Mouse (Mus musculus) megakaryocyte-erythroid progenitor cell, adult 5-6 weeks (primary cell): Measurements from ENCODE around the gene Gabrd. TPM values are rescaled to one million over a fixed set of nuclear protein-coding genes. Genes with fewer than 3 reads are reported as not detected.

Source experiments
- ATAC-seq: replicated peaks from 2 replicates; pipeline ENCODE4 v1.8.0; 2016; ENCODE audit warnings: mild to moderate bottlenecking, inconsistent platforms; ENCODE audit not compliant: severe bottlenecking, poor library complexity, low FRiP score, low TSS enrichment
- total RNA-seq, 2 experiments: library from RNA; stranded (forward) in 1 of 2; stranded (reverse) in 1 of 2; fragments of 200-1000, 215-1000 nt in 1 of 2; fragments of >200 nt in 1 of 2; fragmentation: Nextera tagmentation in 1 of 2; gene quantifications; 2 replicates each; pipeline ENCODE4 v1.2.3; 2014 to 2017

Gene Gabrd
- total RNA-seq, 2 experiments from 2014 or later = 0.20 TPM; not detected in 1

DNA sequence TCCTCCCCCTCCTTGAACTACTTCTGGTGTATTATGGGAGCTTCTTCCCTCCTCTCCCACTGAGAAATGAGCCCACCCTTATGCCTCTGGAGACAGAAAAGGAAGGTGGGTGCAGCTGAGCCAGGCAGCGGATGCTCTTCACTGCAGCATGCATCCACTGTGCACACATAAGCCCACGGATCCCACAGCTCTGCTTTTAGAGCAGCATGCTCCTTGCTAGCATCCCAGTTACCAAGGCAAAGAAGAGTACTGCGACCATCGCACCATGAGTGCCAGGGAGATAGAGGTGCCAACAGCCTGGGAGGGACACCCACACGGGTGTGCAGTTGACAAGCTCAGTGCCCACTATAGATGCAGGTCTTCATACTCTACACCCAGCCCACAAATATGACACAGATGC lies 2.4 kb downstream of the Gabrd start:
- no peak for ATAC-seq

- no peak for ATAC-seq
Observed at GRCm38 (mm10) chr4:155387166-155387565, 10.7 kb downstream of the Gabrd start.

DNA sequence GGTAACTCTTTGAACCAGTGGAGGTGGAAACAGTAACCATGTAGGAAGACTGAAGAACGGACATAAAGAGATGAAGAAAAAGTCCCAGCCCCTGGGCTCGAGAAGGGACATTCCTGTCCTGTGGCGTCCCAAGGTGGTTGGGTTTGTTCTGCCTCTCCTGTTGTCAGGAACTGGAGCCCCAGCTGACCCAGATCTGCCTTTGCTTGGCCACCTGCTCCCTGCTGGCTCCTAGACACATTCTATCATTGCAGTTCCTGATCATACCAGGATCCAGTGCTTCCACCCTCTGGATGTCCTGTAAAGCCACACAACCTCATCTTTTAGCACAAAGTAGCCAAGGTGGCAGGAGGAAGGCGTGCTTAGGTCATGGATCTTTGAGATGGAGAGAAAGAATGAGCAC lies 14.6 kb downstream of the Gabrd start:
- ATAC-seq = no peak

DNA sequence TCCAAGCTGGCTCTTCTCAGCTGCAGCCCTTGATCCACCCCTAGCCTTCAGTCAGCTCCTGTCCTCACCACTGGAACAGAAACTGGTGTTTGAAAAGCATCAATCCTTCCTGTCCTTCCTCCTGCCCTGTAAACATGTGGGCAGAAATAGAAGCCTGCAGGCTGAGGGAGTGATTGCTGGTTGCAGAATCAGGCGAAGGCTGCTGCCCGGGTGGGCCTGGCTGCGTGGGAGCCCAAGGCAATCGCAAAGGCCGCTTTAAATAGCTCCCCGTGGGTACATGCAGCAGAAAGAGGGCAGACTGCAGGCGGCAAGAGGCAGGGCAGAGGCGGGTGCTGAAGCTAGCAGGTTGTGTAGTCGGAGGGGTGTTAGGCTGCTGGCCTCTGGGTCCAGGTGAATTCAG lies 15.2 kb downstream of the Gabrd start:
- no peak for ATAC-seq

- no peak for ATAC-seq
Observed at GRCm38 (mm10) chr4:155381974-155382373, 15.9 kb downstream of the Gabrd start.

DNA sequence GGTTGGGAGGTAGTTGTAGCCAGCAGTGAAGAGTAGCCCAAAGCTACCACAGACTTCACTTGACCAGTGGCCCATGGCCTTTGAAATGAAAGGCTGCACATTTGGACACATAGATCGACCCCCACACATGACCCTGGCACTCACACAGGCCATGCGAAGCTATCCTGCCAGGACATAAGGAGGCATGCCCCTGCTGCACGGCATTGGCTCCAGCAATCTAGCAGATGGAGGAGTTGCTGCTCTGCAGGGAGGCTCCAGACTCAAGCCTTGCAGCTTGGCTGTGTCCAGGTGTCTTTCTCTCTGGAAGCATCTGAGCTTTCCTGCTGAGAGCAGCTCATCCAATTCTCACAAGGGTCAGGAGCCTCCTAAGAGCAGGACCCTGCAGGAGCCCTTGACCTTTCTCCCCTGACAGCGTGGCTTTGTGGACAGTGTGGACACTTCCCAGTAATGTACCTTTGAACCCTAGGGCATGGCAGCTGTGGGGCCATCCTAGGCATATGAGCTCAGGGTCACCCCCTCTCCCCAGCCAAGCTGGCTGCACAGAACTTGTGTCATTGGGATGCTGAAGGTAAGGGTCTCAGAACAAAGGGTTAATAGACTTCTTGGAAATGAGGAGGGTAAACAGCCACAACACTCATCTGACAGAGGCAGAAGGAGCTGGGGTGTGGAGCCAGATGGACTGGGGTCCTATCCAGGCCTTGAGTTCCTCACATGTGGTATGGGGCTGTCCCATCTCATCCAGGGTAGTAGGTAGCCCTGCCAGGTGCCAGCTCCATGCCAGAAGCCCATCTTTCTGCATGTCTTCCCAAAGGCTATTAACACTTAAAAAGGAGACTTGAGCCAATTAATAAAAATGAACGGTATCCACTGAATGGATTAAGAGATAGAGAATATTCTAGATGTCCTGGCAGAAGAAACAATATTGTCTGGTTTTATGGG lies 25.8 kb downstream of the Gabrd start:
- no peak for ATAC-seq

GRCm38 (mm10) chr4:155370737-155371715 lies 26.9 kb downstream of the Gabrd start:
- ATAC-seq = no peak

- peak; percentile 57; the same call in 1 of the 2 replicates for ATAC-seq
Observed at GRCm38 (mm10) chr4:155368684-155369083, 29.2 kb downstream of the Gabrd start.

DNA sequence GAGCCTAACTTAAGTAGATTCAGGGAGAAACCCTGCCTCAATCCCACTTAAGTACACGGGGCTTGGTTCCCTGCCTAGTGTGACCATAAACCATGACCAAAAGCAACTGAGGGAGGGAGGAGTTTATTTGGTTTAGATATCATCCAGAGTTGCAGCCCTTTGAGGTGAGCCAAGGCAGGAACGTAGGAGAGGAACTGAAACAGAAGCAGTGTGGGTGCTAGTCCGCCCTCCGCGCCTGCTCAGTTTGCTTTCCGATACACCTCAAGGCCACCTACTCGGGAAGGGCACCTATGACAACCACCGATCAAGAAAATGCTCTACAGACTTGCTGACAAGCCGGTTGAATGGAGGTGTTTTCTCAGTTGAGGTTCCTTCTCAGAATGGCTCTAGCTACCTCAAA lies 30.2 kb downstream of the Gabrd start:
- ATAC-seq = no peak

DNA sequence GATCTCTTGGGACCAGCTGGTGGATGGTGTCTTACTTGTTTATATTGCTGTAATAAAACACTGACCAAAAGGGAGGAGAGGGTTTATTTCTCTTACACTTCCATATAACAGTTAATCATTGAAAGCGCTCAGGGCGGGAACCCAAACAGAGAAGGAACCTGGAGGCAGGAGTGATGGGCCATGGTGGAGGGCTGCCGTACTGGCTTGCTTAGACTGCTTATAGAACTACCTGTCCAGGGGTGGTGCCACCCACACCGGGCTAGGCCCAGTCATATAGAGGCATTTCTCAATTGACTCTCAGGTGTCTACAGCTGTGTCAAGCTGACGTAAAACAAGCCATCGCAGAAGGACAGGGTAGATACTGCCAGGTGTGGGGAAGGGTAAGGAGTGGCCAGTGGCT lies 31.1 kb downstream of the Gabrd start:
- ATAC-seq = no peak

DNA sequence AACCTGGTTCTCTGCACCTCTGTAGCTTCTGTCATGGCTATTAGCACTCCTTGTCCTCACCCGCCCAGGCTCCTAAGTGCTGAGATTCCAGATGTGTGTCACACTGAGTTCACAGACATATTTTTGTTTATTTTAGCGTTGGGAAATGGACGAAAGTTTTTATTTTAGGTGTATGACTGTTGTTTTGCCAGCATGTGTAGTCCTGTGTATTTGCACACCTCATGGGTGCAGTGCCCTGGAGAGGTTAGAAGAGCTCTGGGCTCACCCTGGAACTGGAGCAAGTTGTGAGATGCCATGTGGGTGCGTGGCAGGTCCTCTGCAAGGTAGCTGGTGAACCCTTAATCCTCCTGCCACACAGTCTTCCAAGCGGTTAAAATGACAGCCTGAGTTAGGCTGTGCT lies 35.5 kb downstream of the Gabrd start:
- ATAC-seq = no peak

- ATAC-seq = no peak
Observed at GRCm38 (mm10) chr4:155361303-155361791, 36.6 kb downstream of the Gabrd start, which contains the start of gene Prkcz. Prkcz (minus strand) TSS chr4:155361361.

- ATAC-seq = no peak
Observed at GRCm38 (mm10) chr4:155360856-155361255, 37.1 kb downstream of the Gabrd start.

DNA sequence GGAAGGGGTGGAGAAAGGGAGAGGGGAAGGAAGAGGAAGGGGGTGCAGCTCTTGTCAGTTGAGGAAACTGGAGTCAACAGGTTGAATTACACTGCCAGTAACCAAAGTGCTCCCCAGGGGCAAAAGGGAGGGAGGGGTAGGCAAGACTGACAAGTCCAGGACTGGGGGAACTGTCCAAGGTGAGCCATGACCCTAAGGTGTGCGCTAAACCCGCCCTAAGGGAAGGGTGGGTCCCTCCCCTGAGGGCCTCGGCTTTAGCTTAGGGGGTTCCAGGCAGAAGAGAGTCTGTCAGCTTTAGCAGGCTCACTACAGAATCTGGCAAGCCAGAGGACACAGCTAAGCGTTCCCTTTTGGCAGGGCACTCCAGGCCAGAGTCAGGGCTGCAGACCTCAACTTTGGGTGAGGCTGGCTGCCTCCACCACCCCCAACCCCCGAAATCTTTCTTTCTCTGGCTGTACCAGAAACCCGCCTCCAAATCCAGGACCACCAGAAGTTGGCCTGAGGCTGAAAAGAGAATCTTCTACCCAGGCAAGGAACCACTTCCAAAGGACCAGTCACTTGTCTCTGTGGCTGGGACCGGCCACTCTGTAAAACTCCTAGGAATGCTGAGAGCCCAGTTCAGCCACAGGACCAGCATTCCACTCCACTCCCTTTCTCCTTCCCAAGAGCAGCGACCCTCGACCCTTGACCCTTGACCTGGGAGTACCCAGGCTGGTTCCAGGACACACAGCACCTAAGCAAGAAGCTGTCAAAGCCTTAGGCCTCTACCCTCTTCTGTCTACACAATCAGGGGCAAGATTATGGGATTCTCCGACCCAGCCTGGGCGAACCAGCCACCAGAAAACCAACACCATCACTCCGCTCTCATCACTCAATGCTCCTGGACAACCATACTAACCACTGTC lies 38.1 kb downstream of the Gabrd start:
- no peak for ATAC-seq

- ATAC-seq = no peak
Observed at GRCm38 (mm10) chr4:155357601-155358000, 40.3 kb downstream of the Gabrd start.

GRCm38 (mm10) chr4:155356354-155356753 lies 41.6 kb downstream of the Gabrd start:
- ATAC-seq = no peak

DNA sequence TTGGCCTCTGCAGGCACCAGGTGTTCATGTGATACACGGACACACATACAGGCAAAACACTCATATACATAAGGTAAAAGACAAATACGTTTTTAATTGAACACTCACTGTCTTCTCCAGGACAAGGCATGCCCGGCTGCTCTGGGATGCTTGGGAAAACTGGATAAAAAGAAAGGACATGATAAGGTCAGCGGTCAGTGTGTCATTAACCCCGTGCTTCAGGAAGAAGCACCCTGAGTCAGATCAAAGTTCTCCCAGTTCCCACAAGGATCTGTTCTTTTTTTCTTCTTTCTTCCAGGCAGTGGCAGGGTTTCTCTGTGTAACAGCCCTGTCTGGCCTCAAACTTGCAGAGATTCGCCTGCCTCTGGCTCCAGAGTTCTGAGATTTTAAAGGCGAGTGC lies 43.4 kb downstream of the Gabrd start:
- no peak for ATAC-seq

GRCm38 (mm10) chr4:155354035-155354434 lies 43.9 kb downstream of the Gabrd start:
- no peak for ATAC-seq

DNA sequence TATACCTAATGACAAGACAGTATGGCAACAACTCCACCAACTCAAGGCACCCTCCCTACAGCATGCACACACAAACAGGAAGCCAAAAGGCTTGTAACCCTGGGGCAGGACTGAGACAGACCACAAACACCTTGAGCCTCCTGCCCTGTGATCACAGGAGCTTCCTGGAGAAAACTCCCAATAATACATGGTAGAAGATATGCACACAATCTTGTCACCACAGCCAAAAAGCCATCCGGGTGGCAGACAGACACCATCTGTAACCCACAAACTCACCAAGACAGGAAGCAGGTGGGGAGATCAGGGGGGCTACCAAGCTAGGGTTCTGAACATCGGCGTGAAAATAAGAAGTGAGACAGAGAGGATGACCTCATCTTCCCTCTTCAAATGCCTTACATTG lies 45.3 kb downstream of the Gabrd start:
- no peak for ATAC-seq
